21 mouse cellular contexts compared by ENCODE assay signal in genomic region chr13:96927781-96928180, GRCm38 (mm10). TPM values are rescaled to one million over a fixed set of nuclear protein-coding genes. Genes with fewer than 3 reads are reported as not detected.
DNase-seq lines count a peak whose midpoint lies in the region; ATAC-seq and TF ChIP-seq lines count a peak whose summit lies in the region.
"Had no signal": no experiment of that assay in that cellular context is flagged by ENCODE, and none has a peak within 500 bp of the region (broad histone marks: within the 10 kb centered on the region; RNA-seq: fewer than 3 reads in every experiment).

No protein-coding gene starts in this region.

- ATAC-seq in intestine, embryonic 14.5 days (replicated peaks; ENCODE audit: low FRiP score, low TSS enrichment, low read depth): no peak
- ATAC-seq in intestine, embryonic 15.5 days: no peak
- no peak for ATAC-seq in liver, embryonic 11.5 days (replicated peaks; ENCODE audit: low FRiP score)
- ATAC-seq: CD4-positive, CD25-positive, alpha-beta regulatory T cell, adult 4 months; forebrain, embryonic 14.5 days had no signal

- H3K36me3 ChIP-seq in intestine, embryonic 14.5 days (ENCODE audit: control insufficient read depth, insufficient read depth, low read length): no peaks in the 10 kb centered on the region
- H3K36me3 ChIP-seq in intestine, embryonic 15.5 days: no peaks in the 10 kb centered on the region
- no peaks in the 10 kb centered on the region for H3K36me3 ChIP-seq in liver, adult 2 months (ENCODE audit: control insufficient read depth, insufficient read depth, low read length)
- no peaks in the 10 kb centered on the region for H3K36me3 ChIP-seq in liver, embryonic 11.5 days (ENCODE audit: control insufficient read depth, insufficient read depth, low read length)
- H3K36me3 ChIP-seq: embryonic facial prominence, embryonic 10.5 days; forebrain, embryonic 10.5 days; G1E; heart, embryonic 12.5 days; hindbrain, embryonic 15.5 days had no signal

- no peaks in the 10 kb centered on the region for H3K9me3 ChIP-seq in intestine, embryonic 14.5 days (ENCODE audit: control insufficient read depth, low read length)
- no peaks in the 10 kb centered on the region for H3K9me3 ChIP-seq in intestine, embryonic 15.5 days
- no peaks in the 10 kb centered on the region for H3K9me3 ChIP-seq in liver, embryonic 11.5 days (ENCODE audit: control insufficient read depth, low read length)
- H3K9me3 ChIP-seq: embryonic facial prominence, embryonic 10.5 days; forebrain, embryonic 10.5 days; heart, embryonic 12.5 days; hindbrain, embryonic 15.5 days had no signal

- H3K9ac ChIP-seq in intestine, embryonic 14.5 days (ENCODE audit: low read length): no peak overlapping the region
- no peak overlapping the region for H3K9ac ChIP-seq in intestine, embryonic 15.5 days
- no peak overlapping the region for H3K9ac ChIP-seq in liver, adult 2 months (ENCODE audit: low read depth, low read length)
- no peak overlapping the region for H3K9ac ChIP-seq in liver, embryonic 11.5 days (ENCODE audit: low read depth, low read length)
- H3K9ac ChIP-seq: heart, embryonic 12.5 days; hindbrain, embryonic 15.5 days had no signal

- WGBS in intestine, embryonic 14.5 days: 84% methylated on average over 1 of the region's 1 CpGs
- 94% methylated on average over 1 of the region's 1 CpGs for WGBS in intestine, embryonic 15.5 days
- WGBS in liver, adult 2 months: 89% methylated on average over 1 of the region's 1 CpGs
- WGBS in liver, embryonic 11.5 days: 88% methylated on average over 1 of the region's 1 CpGs

- TF ChIP-seq POLR2A in liver, adult 2 months (IDR thresholded peaks at IDR 0.05; ENCODE audit: extremely low read depth, insufficient read depth, low read length): no peak

- H3K79me2 ChIP-seq in liver, adult 2 months (ENCODE audit: control insufficient read depth, insufficient read depth, low read length): no peaks in the 10 kb centered on the region

- DNase-seq in intestine, embryonic 14.5 days (ENCODE audit: low spot score): peak; percentile 23
- peak; percentile 24 for DNase-seq in liver, adult 2 months (ENCODE audit: extremely low read depth, low read depth, low spot score)
- DNase-seq in liver, embryonic 11.5 days (ENCODE audit: low spot score): no peak
- DNase-seq in NIH3T3 (ENCODE audit: low read depth): peak; percentile 55
- DNase-seq in ovary, postnatal 14 days (ENCODE audit: low spot score): no peak
- DNase-seq in cerebellum, adult 8-10 months: no peak
- DNase-seq: adrenal gland, postnatal 14 days; B cell, adult 2 months; cerebellum, adult 18-20 months; gastrocnemius, postnatal 36 days; heart, adult 18-20 months; heart, postnatal 36 days had no signal

- TF ChIP-seq CTCF in liver, adult 2 months (IDR thresholded peaks at IDR 0.05; ENCODE audit: low read depth, low read length): no peak

- H3K4me3 ChIP-seq in intestine, embryonic 14.5 days (ENCODE audit: low read depth, low read length): no peak overlapping the region
- no peak overlapping the region for H3K4me3 ChIP-seq in intestine, embryonic 15.5 days (replicated peaks)
- H3K4me3 ChIP-seq in liver, adult 2 months (ENCODE audit: insufficient read depth, low read depth, low read length): no peak overlapping the region
- no peak overlapping the region for H3K4me3 ChIP-seq in liver, embryonic 11.5 days (ENCODE audit: low read depth, low read length)
- H3K4me3 ChIP-seq: embryonic facial prominence, embryonic 10.5 days; erythroblast, embryonic 14.5 days; forebrain, embryonic 10.5 days; heart, embryonic 12.5 days; hindbrain, embryonic 15.5 days had no signal

- no peaks in the 10 kb centered on the region for H3K4me1 ChIP-seq in intestine, embryonic 14.5 days (replicated peaks; ENCODE audit: control insufficient read depth, insufficient read depth, low read length)
- H3K4me1 ChIP-seq in intestine, embryonic 15.5 days (replicated peaks): peaks cover 7% of the 10 kb centered on the region; the same call in 1 of the 2 replicates
- peaks cover 7% of the 10 kb centered on the region for H3K4me1 ChIP-seq in liver, adult 2 months (ENCODE audit: control insufficient read depth, insufficient read depth, low read length)
- no peaks in the 10 kb centered on the region for H3K4me1 ChIP-seq in liver, embryonic 11.5 days (replicated peaks; ENCODE audit: control insufficient read depth, insufficient read depth, low read length)

- H3K4me2 ChIP-seq in intestine, embryonic 14.5 days (ENCODE audit: low read length): no peak overlapping the region
- no peak overlapping the region for H3K4me2 ChIP-seq in intestine, embryonic 15.5 days (replicated peaks)
- H3K4me2 ChIP-seq in liver, embryonic 11.5 days: no peak overlapping the region
- H3K4me2 ChIP-seq: heart, embryonic 12.5 days; hindbrain, embryonic 15.5 days had no signal

- H3K27me3 ChIP-seq in intestine, embryonic 14.5 days (replicated peaks; ENCODE audit: control insufficient read depth, insufficient read depth, low read length): peaks cover 25% of the 10 kb centered on the region
- H3K27me3 ChIP-seq in intestine, embryonic 15.5 days (replicated peaks): no peaks in the 10 kb centered on the region; the same call in 1 of the 2 replicates
- H3K27me3 ChIP-seq in liver, adult 2 months (ENCODE audit: control insufficient read depth, insufficient read depth, low read length): no peaks in the 10 kb centered on the region
- H3K27me3 ChIP-seq in liver, embryonic 11.5 days (replicated peaks; ENCODE audit: control insufficient read depth, insufficient read depth, low read length): peaks cover 38% of the 10 kb centered on the region

- no peak overlapping the region for H3K27ac ChIP-seq in intestine, embryonic 14.5 days (ENCODE audit: low read depth)
- no peak overlapping the region for H3K27ac ChIP-seq in intestine, embryonic 15.5 days
- no peak overlapping the region for H3K27ac ChIP-seq in liver, adult 2 months (replicated peaks; ENCODE audit: insufficient read depth, low read depth, low read length)
- no peak overlapping the region for H3K27ac ChIP-seq in liver, embryonic 11.5 days (ENCODE audit: low read depth, low read length)
- H3K27ac ChIP-seq: embryonic facial prominence, embryonic 10.5 days; forebrain, embryonic 10.5 days; hindbrain, embryonic 15.5 days had no signal

RNA-seq across cellular contexts. Expression of gene Gcnt4, which starts 3.3 kb away (rescaled TPM):
- 0.44 and 0.45 TPM in 2 replicates for polyA plus RNA-seq in intestine, embryonic 14.5 days (2014; fragmentation: Nextera tagmentation; extraction: Ambion mirVana)
- 4.5 and 4.8 TPM in 2 replicates for polyA plus RNA-seq in intestine, embryonic 15.5 days (2015; fragmentation: Nextera tagmentation; extraction: Ambion mirVana)
- total RNA-seq in liver, adult 2 months (2014; rRNA removed): 2.1 and 3.4 TPM in 2 replicates
- polyA plus RNA-seq in liver, adult 2 months (2012; rRNA removed): 0.75 and 1.1 TPM in 2 replicates
- polyA plus RNA-seq in liver, embryonic 11.5 days (2014; fragmentation: Nextera tagmentation; extraction: Ambion mirVana): 0.70 TPM in 2 replicates
- polyA plus RNA-seq: CD4-positive, CD25-positive, alpha-beta regulatory T cell, adult 4 months; erythroblast, embryonic 14.5 days; G1E had no signal

Comparison
In these comparisons a context has a peak if more than half of its experiments do, and no peak if none do; other contexts are left out.
1. DNase-seq: peak in intestine, embryonic 14.5 days (single experiment), liver, adult 2 months (single experiment) and NIH3T3 (single experiment); none in liver, embryonic 11.5 days (single experiment), ovary, postnatal 14 days (single experiment) and cerebellum, adult 8-10 months (single experiment).